Mouse (Mus musculus) 3134 (cell line): Measurements from ENCODE around the gene Cdh22.

Source experiments
- DNase-seq: peaks from one replicate; pipeline ENCODE4 v3.0.0-alpha.2; 2011; ENCODE audit warnings: low spot score; ENCODE audit not compliant: insufficient read length; ENCODE audit errors: extremely low read depth

Gene Cdh22

GRCm38 (mm10) chr2:165160466-165160865, 74.2 kb downstream of the Cdh22 start:
- DNase-seq = no peak

- no peak for DNase-seq
Measured at GRCm38 (mm10) chr2:165159055-165159688, 75.5 kb downstream of the Cdh22 start.

GRCm38 (mm10) chr2:165158317-165158716, 76.3 kb downstream of the Cdh22 start:
- DNase-seq = no peak

- no peak for DNase-seq
Measured at GRCm38 (mm10) chr2:165157900-165158299, 76.8 kb downstream of the Cdh22 start.

- no peak for DNase-seq
Measured at GRCm38 (mm10) chr2:165153006-165153405, 81.6 kb downstream of the Cdh22 start.

GRCm38 (mm10) chr2:165149741-165150140, 84.9 kb downstream of the Cdh22 start:
- DNase-seq = no peak

- DNase-seq = no peak
Measured at GRCm38 (mm10) chr2:165145821-165146220, 88.8 kb downstream of the Cdh22 start.

- DNase-seq = no peak
Measured at GRCm38 (mm10) chr2:165143487-165143886, 91.2 kb downstream of the Cdh22 start.

GRCm38 (mm10) chr2:165136049-165136448, 98.6 kb downstream of the Cdh22 start:
- DNase-seq = no peak

- DNase-seq = no peak
Measured at GRCm38 (mm10) chr2:165133566-165133965, 101.1 kb downstream of the Cdh22 start.

GRCm38 (mm10) chr2:165131428-165131827, 103.2 kb downstream of the Cdh22 start:
- DNase-seq = no peak

- no peak for DNase-seq
Measured at GRCm38 (mm10) chr2:165129189-165129588, 105.5 kb downstream of the Cdh22 start.

- DNase-seq = no peak
Measured at GRCm38 (mm10) chr2:165126896-165127562, 107.6 kb downstream of the Cdh22 start.

- no peak for DNase-seq
Measured at GRCm38 (mm10) chr2:165121206-165121840, 113.3 kb downstream of the Cdh22 start.

- DNase-seq = no peak
Measured at GRCm38 (mm10) chr2:165120765-165121164, 113.9 kb downstream of the Cdh22 start.

- no peak for DNase-seq
Measured at GRCm38 (mm10) chr2:165113733-165114132, 120.9 kb downstream of the Cdh22 start.

- DNase-seq = no peak
Measured at GRCm38 (mm10) chr2:165112149-165112548, 122.5 kb downstream of the Cdh22 start.

- no peak for DNase-seq
Measured at GRCm38 (mm10) chr2:165106585-165106984, 128.1 kb downstream of the Cdh22 start.

GRCm38 (mm10) chr2:165105513-165106079, 129.1 kb downstream of the Cdh22 start:
- no peak for DNase-seq

GRCm38 (mm10) chr2:165102920-165103319, 131.7 kb downstream of the Cdh22 start:
- DNase-seq = no peak

GRCm38 (mm10) chr2:165100749-165101148, 133.9 kb downstream of the Cdh22 start:
- DNase-seq = no peak

GRCm38 (mm10) chr2:165098861-165099260, 135.8 kb downstream of the Cdh22 start:
- DNase-seq = no peak
